Mouse (Mus musculus) megakaryocyte, embryonic 14.5 days (primary cell): ENCODE results near the gene Antxr1.

ENCODE experiments used
- FLI1 ChIP-seq: IDR thresholded peaks from 2 replicates; pipeline ENCODE4 v1.6.1; 2012; ENCODE audit warnings: low read length, inconsistent platforms, mixed read lengths
- GATA1 ChIP-seq: IDR thresholded peaks from 3 replicates; pipeline ENCODE4 v1.6.1; 2012; ENCODE audit warnings: mixed read lengths, low read length, inconsistent platforms, borderline replicate concordance

- no peak for TF ChIP-seq GATA1
- no peak for TF ChIP-seq FLI1
Measured at GRCm38 (mm10) chr6:87182736-87183135, 152.9 kb downstream of the Antxr1 start.
